ENCODE assay signal across 27 mouse cellular contexts in genomic region chr12:45944464-45944863, GRCm38 (mm10).
"Had no signal": no experiment of that assay in that cellular context is flagged by ENCODE, and none has a peak within 500 bp of the region (broad histone marks: within the 10 kb centered on the region; RNA-seq: fewer than 3 reads in every experiment).

No protein-coding gene starts in this region.

- H3K4me1 ChIP-seq: heart, embryonic 10.5 days; heart, embryonic 12.5 days; hindbrain, embryonic 10.5 days; hindbrain, embryonic 12.5 days; intestine, embryonic 15.5 days; limb, embryonic 13.5 days; liver, embryonic 13.5 days; liver, embryonic 15.5 days had no signal

- H3K36me3 ChIP-seq: heart, embryonic 10.5 days; heart, embryonic 12.5 days; hindbrain, embryonic 10.5 days; hindbrain, embryonic 12.5 days; intestine, embryonic 15.5 days; limb, embryonic 13.5 days; liver, embryonic 13.5 days; liver, embryonic 15.5 days had no signal

- H3K4me3 ChIP-seq: heart, adult 2 months; heart, embryonic 10.5 days; heart, embryonic 12.5 days; hindbrain, embryonic 10.5 days; hindbrain, embryonic 12.5 days; intestine, embryonic 15.5 days; layer of hippocampus, adult 2 months; left cerebral cortex, adult 2 months; limb, embryonic 13.5 days; liver, embryonic 13.5 days; liver, embryonic 15.5 days had no signal

- ATAC-seq: hindbrain, embryonic 16.5 days; inflammation-experienced regulatory T-cells, adult 6 months; intestine, embryonic 15.5 days; intestine, postnatal 0 days had no signal

- H3K4me2 ChIP-seq: heart, embryonic 12.5 days; hindbrain, embryonic 12.5 days; hindbrain, embryonic 14.5 days; intestine, embryonic 15.5 days; limb, embryonic 13.5 days; liver, embryonic 11.5 days; liver, embryonic 13.5 days; liver, embryonic 15.5 days had no signal

- H3K9ac ChIP-seq: heart, embryonic 12.5 days; hindbrain, embryonic 12.5 days; hindbrain, embryonic 14.5 days; intestine, embryonic 15.5 days; limb, embryonic 13.5 days; liver, embryonic 13.5 days; liver, embryonic 15.5 days had no signal

- H3K9me3 ChIP-seq: heart, embryonic 10.5 days; heart, embryonic 12.5 days; hindbrain, embryonic 10.5 days; hindbrain, embryonic 12.5 days; intestine, embryonic 15.5 days; limb, embryonic 13.5 days; liver, embryonic 13.5 days; liver, embryonic 15.5 days had no signal

- H3K27ac ChIP-seq: heart, adult 2 months; heart, embryonic 10.5 days; hindbrain, embryonic 10.5 days; hindbrain, embryonic 12.5 days; hindbrain, embryonic 14.5 days; intestine, embryonic 15.5 days; layer of hippocampus, adult 2 months; left cerebral cortex, adult 2 months; limb, embryonic 13.5 days; liver, embryonic 13.5 days; liver, embryonic 15.5 days had no signal

- DNase-seq: gastrocnemius, postnatal 14 days; gastrocnemius, postnatal 36 days; heart, adult 11 months; heart, adult 2 months; heart, postnatal 10 days; heart, postnatal 4 days; kidney, adult 18-20 months; kidney, adult 8-10 months; kidney, postnatal 10 days; kidney, postnatal 25 days; kidney, postnatal 4 days; liver; liver, embryonic 13.5 days had no signal

- H3K27me3 ChIP-seq: heart, embryonic 12.5 days; hindbrain, embryonic 12.5 days; intestine, embryonic 15.5 days; limb, embryonic 13.5 days; liver, embryonic 13.5 days; liver, embryonic 15.5 days had no signal
